ENCODE assay signal across 1 mouse cellular context in the genomic region with DNA sequence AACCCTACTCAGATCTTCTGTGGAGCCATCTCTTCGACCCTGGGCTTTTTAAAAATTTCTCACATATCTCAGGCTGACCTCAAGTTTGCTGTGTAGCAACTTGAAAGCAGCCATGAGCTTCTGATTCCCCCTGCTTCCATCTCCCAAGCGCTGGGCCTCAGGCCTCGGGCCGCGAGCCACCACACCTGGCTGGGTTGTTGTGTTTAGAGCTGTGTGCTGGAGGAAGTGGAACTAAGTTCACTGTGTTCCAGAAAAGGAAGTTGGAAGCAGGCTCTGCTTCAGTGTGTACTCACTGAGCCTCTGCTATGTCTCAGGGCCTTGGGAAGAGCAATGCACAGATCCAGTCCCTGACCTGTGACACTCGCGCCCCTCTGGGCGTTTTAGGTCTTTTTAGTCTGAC.
TF ChIP-seq lines count a peak whose summit lies in the region.

No protein-coding gene starts in this region.

TF ChIP-seq in MEL, 35 proteins besides CTCF, POLR2A, EP300 and RAD21 (continued from another document):
- TF ChIP-seq MAX (IDR thresholded peaks at IDR 0.05; ENCODE audit: low read length) (no peak), MAZ (IDR thresholded peaks at IDR 0.05; ENCODE audit: low read depth, low read length) (no peak), ZNF384 (IDR thresholded peaks at IDR 0.05; ENCODE audit: low read depth, low read length) (no peak), MXI1 (IDR thresholded peaks at IDR 0.05; ENCODE audit: low read depth, low read length) (no peak), USF1 (IDR thresholded peaks at IDR 0.05; ENCODE audit: low read depth, low read length) (no peak), ZMIZ1 (IDR thresholded peaks at IDR 0.05; ENCODE audit: low read depth, low read length) (no peak), NELFE (IDR thresholded peaks at IDR 0.05; ENCODE audit: low read depth, low read length) (no peak), MAFK (IDR thresholded peaks at IDR 0.05; ENCODE audit: borderline replicate concordance, low read depth, low read length) (no peak), TAL1 (IDR thresholded peaks at IDR 0.05; ENCODE audit: low read length) (no peak), ETS1 (IDR thresholded peaks at IDR 0.05; ENCODE audit: low read depth, low read length) (no peak), CHD1 (IDR thresholded peaks at IDR 0.05; ENCODE audit: low read depth, low read length) (no peak), MYC (IDR thresholded peaks at IDR 0.05; ENCODE audit: low read depth, low read length) (no peak), ZC3H11A (IDR thresholded peaks at IDR 0.05; ENCODE audit: low read depth, low read length) (no peak), BHLHE40 (IDR thresholded peaks at IDR 0.05; ENCODE audit: borderline replicate concordance, low read depth, low read length) (no peak), TCF12 (IDR thresholded peaks at IDR 0.05; ENCODE audit: low read depth, low read length) (no peak), SMC3 (IDR thresholded peaks at IDR 0.05; ENCODE audit: low read depth, low read length) (no peak), E2F4 (IDR thresholded peaks at IDR 0.05; ENCODE audit: borderline replicate concordance, low read depth, low read length) (no peak)
TF ChIP-seq in MEL: peak in this region for 0.
